Mouse (Mus musculus): ENCODE results near the gene Papln.

The Papln gene

GRCm38 (mm10) chr12:83768235-83768899, 4.9 kb downstream of the Papln start:
- DNase-seq (ENCODE audit: low spot score in 2 of 2) = no peak

DNA sequence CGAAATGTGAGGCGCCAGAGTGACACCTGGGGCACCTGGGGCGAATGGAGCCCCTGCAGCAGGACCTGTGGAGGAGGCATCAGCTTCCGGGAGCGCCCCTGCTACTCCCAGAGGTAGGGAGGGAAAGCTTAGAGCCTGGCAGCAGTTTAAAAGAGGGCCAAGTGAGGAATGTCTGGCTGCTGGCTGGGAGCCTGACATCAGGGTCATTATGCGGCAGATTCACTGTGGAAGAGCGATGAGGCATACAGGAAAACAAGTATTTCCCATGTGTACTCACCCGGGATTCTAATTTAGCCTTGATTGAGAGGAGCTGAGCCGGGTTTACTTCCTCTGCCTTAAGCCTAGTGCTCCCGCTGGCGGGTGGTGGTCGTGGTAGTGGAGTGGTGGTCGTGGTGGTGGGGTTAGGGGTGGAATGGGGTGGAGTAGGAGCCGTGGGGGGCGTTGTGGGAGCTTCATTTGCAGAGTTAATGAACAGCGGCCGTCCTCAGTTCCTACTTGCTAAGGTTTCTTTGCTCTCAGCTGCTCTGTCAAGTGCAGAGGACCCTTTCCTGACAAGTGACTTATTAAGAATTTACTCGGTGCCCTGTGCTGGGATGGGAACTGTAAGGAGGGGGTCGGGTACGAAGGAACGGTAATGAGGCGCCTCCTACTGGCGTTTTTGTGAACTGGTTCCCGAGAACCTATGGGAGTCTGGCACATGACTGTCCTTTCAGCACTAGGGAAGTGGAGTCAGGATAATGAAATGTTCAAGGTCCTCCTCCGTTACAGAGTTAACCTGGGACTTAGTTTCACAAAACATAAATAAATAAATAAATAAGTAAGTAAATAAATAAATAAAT, 7.2 kb downstream of the Papln start:
- no peak for DNase-seq (ENCODE audit: low spot score in 2 of 2)

- DNase-seq (ENCODE audit: low spot score in 2 of 2) = no peak
Measured at GRCm38 (mm10) chr12:83775621-83776020, 12.2 kb downstream of the Papln start.

- DNase-seq (ENCODE audit: low spot score in 2 of 2) = no peak
Measured at GRCm38 (mm10) chr12:83776766-83777165, 13.3 kb downstream of the Papln start.

DNA sequence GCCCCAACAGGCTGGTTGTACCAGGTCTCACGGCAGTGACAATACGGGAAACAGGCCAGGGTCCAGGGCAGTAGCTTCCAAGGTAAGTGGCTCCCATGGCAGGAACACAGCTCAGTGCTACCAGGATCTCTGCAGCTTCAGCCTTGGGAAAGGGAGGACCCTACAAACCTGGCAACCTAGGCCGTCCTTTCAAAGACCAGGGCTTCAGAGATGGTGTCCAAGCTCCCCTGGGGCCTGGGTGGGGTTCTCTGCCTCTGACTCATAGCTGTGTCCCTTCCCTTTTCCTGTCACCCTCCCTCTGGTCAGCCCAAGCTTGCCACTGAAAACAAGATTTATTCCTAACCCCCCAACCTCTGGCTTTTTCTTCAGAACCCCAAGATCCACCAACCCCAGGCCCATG, 16.7 kb downstream of the Papln start:
- DNase-seq (ENCODE audit: low spot score in 2 of 2) = no peak

DNA sequence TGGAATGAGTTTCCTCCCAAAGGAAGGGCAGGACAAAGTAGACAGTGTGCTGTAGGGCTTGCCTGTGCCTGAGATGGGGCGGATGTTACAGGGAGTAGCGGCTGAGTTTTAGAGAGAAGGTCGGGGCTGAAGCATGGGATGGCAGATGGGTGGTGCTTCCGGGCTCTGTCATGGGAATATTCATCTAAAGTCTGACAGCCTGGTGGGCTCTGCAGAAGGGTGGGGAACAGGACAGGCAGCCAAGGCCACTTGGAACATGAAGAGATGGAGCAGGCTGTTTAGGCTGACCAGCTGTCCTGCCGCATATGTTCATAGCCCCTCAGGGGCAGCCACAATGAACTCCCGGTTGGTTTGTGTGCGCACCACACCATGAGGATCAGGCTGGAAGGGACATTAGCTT, 17.8 kb downstream of the Papln start:
- no peak for DNase-seq (ENCODE audit: low spot score in 2 of 2)

DNA sequence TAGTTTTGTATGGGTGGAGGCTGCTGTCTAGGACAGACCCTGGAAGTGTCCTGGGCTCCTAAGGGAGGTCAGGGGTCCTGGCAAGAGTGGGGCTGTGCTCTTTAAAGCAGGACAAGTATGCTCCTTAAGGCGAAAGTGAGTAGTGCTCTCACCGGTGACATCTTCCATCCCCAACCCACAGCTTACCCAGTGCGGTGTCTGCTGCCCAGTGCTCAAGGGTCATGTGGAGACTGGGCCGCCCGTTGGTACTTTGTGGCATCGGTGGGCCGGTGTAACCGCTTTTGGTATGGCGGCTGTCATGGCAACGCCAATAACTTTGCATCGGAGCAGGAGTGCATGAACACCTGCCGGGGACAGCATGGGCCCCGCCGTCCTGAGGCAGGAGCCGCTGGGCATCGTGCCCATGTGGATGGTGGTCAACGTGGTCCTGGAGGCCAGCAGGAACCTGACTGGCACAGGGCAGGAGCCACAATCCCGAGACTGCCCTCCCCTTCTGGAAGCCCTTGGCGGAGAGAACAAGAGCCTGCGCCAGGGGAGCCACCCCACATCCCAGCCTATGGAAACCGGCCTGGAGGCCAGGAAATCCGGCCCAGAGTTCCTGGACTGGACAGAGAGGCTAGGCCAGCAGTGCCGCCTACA, 18.3 kb downstream of the Papln start:
- DNase-seq (ENCODE audit: low spot score in 2 of 2) = no peak

GRCm38 (mm10) chr12:83782669-83783068, 19.2 kb downstream of the Papln start:
- no peak for DNase-seq (ENCODE audit: low spot score in 2 of 2)

DNA sequence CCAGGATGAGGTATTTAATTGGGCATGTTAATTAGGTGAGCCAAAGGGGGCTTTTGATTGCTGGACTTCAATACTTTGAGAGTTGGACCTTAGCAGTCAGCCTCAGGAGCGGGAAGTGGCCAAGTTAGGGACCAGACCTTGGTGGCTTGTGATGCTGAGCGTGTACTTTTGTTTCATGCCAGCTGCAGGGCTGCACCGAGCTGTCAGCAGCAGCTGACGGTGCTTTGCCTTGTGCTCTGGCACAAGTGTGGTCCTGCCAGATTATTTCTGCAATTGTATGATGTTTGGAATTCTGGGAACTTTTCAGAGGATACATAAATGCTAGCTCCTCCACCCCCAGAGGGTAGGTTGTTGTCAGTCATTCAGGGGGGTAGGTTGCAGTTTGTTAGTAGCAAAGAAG, 21.9 kb downstream of the Papln start:
- no peak for DNase-seq (ENCODE audit: low spot score in 2 of 2)

DNA sequence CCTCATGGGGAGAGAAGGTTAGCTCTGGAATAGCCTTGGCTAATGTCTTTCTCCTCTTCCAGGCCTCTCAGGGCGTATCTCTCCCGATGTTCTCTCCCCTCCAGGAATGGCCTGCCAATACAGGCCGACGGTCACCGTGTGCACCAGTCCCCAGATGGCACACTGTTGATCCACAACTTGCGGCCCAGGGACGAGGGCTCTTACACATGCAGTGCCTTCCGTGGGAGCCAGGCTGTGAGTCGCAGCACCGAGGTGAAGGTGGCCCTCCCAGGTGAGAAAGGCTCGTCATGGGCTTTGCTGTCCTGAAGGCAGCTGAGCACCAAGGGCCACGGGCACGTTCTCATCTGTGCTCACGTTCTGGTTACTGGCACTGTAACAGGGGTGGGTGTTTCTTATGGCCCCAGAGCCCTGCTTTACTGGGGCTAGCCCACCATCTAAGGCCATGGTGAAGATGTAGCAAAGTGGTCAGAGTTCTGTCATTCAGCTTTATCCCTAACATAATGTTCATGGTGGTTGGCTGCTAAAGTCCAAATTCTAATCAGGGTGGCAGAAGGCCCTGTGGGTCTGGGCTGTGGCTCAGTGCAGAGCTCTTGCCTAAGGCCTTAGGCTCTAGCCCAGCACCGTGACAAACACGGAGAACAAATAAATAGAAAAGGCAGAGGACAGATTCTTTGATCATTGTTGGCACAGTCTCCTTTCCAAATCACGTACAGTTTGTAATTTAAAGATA, 25.8 kb downstream of the Papln start:
- no peak for DNase-seq (ENCODE audit: low spot score in 2 of 2)

- no peak for DNase-seq (ENCODE audit: low spot score in 2 of 2)
Measured at GRCm38 (mm10) chr12:83789781-83790140, 26.3 kb downstream of the Papln start.

DNA sequence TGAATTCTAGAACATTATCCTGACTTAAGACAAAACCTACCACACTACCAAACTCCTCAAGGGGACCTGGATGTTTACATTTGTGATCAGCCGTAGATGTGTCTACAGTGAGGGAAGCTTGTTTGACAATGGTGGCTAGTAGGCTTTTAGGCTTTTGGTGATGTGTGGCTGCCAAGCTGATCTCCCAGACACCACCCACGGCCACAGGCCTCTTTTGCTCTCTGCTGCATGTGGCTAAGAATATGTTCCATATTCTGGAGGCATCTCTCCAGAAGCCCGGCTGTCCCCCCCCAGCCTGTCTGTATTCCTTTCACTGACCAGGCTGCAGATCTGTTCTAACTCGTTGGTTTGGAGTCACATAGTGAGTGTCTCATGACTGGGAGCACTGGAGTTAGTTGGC, 27.3 kb downstream of the Papln start:
- DNase-seq (ENCODE audit: low spot score in 2 of 2) = no peak

DNA sequence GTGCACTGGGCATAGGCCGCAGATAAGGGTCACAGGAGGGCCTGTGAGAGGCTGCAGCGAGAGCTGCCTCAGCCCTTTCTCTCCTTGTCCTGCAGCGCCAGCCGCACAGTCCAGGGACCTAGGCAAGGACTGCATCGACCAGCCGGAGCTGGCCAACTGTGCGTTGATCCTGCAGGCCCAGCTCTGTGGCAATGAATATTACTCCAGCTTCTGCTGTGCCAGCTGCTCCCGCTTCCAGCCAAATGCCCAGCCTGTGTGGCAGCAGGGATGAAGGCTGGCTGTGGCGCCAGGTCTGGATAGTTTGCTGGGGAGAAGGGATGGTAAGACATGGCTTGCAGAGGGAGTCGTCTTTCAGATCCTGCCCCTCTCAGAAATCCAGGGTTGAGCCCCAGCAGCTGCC, 28.3 kb downstream of the Papln start:
- DNase-seq (ENCODE audit: low spot score in 2 of 2) = no peak

DNA sequence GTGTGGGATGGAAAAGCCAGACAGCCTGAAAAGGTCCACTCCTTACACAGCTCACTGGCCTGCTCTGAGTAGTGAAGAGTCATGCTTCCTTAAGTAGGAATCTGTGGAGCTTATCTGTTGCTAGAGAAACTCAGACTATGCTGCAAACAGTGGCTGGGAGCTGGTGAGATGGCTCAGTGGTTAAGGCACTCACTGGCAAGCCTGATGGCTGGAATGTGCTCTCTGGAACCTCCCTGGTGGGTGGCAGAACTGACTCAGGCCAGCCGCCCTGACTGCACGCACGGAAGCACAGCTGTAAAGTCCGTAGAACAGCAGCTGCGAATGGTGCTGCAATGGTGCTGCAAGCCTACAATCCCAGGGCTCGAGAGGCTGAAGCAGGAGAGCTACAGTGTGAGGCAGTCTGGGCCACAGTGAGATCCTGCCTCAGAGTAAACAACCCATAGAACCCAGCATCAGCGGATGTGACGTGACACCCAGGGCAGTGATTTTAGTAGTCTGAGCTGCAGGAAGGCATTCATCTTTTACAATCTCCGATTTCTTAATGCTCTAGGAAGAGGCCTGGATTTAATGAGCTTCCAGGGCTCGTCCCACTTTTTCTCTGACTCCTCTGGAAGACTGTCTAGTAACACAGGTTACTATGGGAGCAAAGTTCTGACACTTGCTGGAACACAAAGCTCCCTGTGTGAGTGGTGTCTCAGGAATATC, 29.4 kb downstream of the Papln start:
- no peak for DNase-seq (ENCODE audit: low spot score in 2 of 2)

GRCm38 (mm10) chr12:83795051-83795450, 31.6 kb downstream of the Papln start:
- DNase-seq (ENCODE audit: low spot score in 2 of 2) = no peak

- DNase-seq (ENCODE audit: low spot score in 2 of 2) = no peak
Measured at GRCm38 (mm10) chr12:83795586-83795985, 32.2 kb downstream of the Papln start.

GRCm38 (mm10) chr12:83798313-83798712, 34.9 kb downstream of the Papln start:
- DNase-seq (ENCODE audit: low spot score in 2 of 2) = no peak

DNA sequence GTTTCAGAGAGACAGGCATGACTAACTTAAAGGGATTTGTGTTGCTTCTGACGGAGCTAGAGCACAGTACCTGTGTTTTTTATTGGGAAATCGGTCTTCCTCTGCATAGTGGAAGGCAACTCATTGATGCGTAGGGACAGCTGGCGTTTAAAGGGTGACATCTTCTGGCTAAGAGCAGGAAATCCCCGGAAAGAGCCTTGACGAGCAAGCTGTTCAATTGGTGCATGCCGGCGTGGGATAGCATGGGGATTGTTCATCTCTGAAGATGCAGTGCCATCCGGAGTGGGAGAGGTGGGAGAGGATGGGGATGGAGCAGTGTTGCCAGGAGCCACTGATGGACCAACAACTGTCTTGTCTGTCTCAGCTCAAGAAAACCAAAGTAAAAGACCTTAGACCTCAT, 37.5 kb downstream of the Papln start:
- no peak for DNase-seq (ENCODE audit: low spot score in 2 of 2)

DNA sequence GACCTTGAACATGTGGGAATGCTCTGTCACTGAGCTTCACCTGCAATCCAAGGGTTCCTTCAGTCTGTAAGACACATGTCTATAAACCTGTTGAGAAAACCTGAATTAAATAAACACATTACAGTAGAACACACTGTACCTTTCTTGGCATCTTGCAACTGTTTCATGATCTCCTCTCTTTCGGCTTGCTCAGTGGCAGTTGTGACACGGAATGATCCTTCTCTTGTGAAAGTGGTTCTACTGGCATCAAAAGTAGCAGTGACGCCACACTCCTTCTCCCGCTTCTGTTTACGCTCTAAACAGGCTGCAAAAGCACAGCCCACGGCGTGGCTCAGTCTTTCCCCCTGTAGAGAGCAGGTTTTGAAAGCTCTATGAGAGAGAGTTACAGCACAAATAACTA, 40.2 kb downstream of the Papln start:
- no peak for DNase-seq (ENCODE audit: low spot score in 2 of 2)

GRCm38 (mm10) chr12:83811901-83812300, 48.5 kb downstream of the Papln start:
- DNase-seq (ENCODE audit: low spot score in 2 of 2) = no peak

GRCm38 (mm10) chr12:83816616-83817015, 53.2 kb downstream of the Papln start:
- DNase-seq (ENCODE audit: low spot score in 2 of 2) = no peak

DNA sequence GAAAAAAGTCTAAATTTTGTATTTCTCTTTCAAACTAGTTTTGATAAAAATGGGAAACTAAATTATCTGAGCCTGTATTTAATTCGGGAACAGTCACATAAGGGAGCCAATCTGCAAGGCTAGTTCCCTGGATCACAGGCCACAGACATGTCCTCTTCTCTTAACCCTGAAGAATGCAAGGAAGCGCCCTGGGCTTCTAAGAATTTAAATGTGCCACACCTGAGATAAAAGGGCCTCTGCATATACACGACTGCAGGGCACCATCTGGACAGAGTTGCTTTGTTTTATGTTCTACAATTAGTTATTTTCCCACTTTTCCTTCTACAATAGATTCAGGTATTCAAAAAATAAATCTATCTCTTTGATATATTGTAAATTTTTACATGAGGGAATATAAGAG, 67.0 kb downstream of the Papln start:
- DNase-seq (ENCODE audit: low spot score in 2 of 2) = no peak
